Mouse (Mus musculus) G1E (cell line): ENCODE measurements around the gene 1700021F05Rik. TPM values are rescaled to one million over a fixed set of nuclear protein-coding genes. Genes with fewer than 3 reads are reported as not detected.

Source experiments
- ATAC-seq: 2 replicates; pipeline ENCODE4 v1.8.0; 2016; ENCODE audit warnings: mild to moderate bottlenecking; ENCODE audit not compliant: insufficient number of reproducible peaks, poor library complexity, low FRiP score, severe bottlenecking; ENCODE audit errors: extremely low read depth
- DNase-seq: peaks from one replicate; pipeline ENCODE4 v3.0.0; 2012; ENCODE audit warnings: low spot score
- H3K27me3 ChIP-seq: 2 replicates; pipeline ENCODE4 v1.6.1; 2012; ENCODE audit warnings: mild to moderate bottlenecking, low read length, inconsistent platforms; ENCODE audit not compliant: insufficient read depth
- H3K36me3 ChIP-seq: replicated peaks from 2 replicates; pipeline ENCODE3; 2012; ENCODE audit warnings: mild to moderate bottlenecking, inconsistent platforms
- H3K4me1 ChIP-seq: 2 replicates; pipeline ENCODE4 v1.6.1; 2012; ENCODE audit warnings: low read depth, low read length, inconsistent platforms, mixed read lengths; ENCODE audit not compliant: insufficient read depth
- H3K4me3 ChIP-seq: 2 replicates; pipeline ENCODE4 v1.5.1; 2012; ENCODE audit warnings: low read depth, mild to moderate bottlenecking, inconsistent platforms, low read length, moderate library complexity, mixed read lengths
- H3K9me3 ChIP-seq: replicated peaks from 2 replicates; pipeline ENCODE4 v1.6.1; 2012; ENCODE audit warnings: inconsistent platforms
- CTCF ChIP-seq: IDR thresholded peaks from 2 replicates; pipeline ENCODE4 v1.5.1; 2012; ENCODE audit warnings: low read depth, low read length, inconsistent platforms, mixed read lengths
- GATA1 ChIP-seq: IDR thresholded peaks from 2 replicates; pipeline ENCODE4 v1.6.1; 2012; ENCODE audit warnings: borderline replicate concordance, low read length, inconsistent platforms, mixed read lengths
- GATA2 ChIP-seq: IDR thresholded peaks from 2 replicates; pipeline ENCODE4 v1.6.1; 2012; ENCODE audit warnings: low read depth, low read length, inconsistent platforms, borderline replicate concordance
- POLR2AphosphoS5 ChIP-seq: IDR thresholded peaks from 2 replicates; pipeline ENCODE4 v1.6.1; 2012; ENCODE audit warnings: low read depth, low read length, inconsistent platforms; ENCODE audit not compliant: insufficient replicate concordance
- TAL1 ChIP-seq: conservative IDR thresholded peaks from 2 replicates; pipeline ENCODE4 v1.6.1; 2012; ENCODE audit warnings: low read depth, low read length, inconsistent platforms, mixed read lengths
- polyA plus RNA-seq: library from polyadenylated mRNA; stranded (reverse); fragments of >175 nt; gene quantifications from 2 replicates; pipeline ENCODE4 v1.2.3, GENCODE M21; 2012
- total RNA-seq, 2 experiments: library from RNA; stranded (forward) in 1 of 2; stranded (reverse) in 1 of 2; fragments of 200-1000 nt in 1 of 2; fragments of >200 nt in 1 of 2; fragmentation: Nextera tagmentation in 1 of 2; gene quantifications; 2 replicates each; pipeline ENCODE4 v1.2.3; 2014 to 2017

The 1700021F05Rik gene
- total and polyA plus RNA-seq, 3 experiments: 8.6 to 31.1 (median 24.2) TPM

- H3K4me1 ChIP-seq: no peaks in the 10 kb centered on the region
- peaks cover 18% of the 10 kb centered on the region for H3K36me3 ChIP-seq
- ATAC-seq: no peak
- no peak for TF ChIP-seq POLR2AphosphoS5
- no peak for TF ChIP-seq CTCF
- no peak for TF ChIP-seq GATA2
- TF ChIP-seq GATA1: no peak
- no peak for TF ChIP-seq TAL1
- no peaks in the 10 kb centered on the region for H3K27me3 ChIP-seq
- no peak overlapping the region for H3K4me3 ChIP-seq
- no peak for DNase-seq
- no peaks in the 10 kb centered on the region for H3K9me3 ChIP-seq
Measured at GRCm38 (mm10) chr10:43519977-43520376, 20.8 kb downstream of the 1700021F05Rik start.

GRCm38 (mm10) chr10:43518368-43518767, 22.4 kb downstream of the 1700021F05Rik start:
- no peaks in the 10 kb centered on the region for H3K4me1 ChIP-seq
- H3K4me3 ChIP-seq: no peak overlapping the region
- no peak for ATAC-seq
- DNase-seq: no peak
- H3K36me3 ChIP-seq: peaks cover 23% of the 10 kb centered on the region
- TF ChIP-seq GATA1 (no peak), CTCF (no peak), TAL1 (no peak), GATA2 (no peak), POLR2AphosphoS5 (no peak)
- no peaks in the 10 kb centered on the region for H3K27me3 ChIP-seq
- no peaks in the 10 kb centered on the region for H3K9me3 ChIP-seq

- no peak for ATAC-seq
- Histone ChIP-seq H3K4me3 (no peak overlapping the region), H3K36me3 (peaks cover 28% of the 10 kb centered on the region), H3K27me3 (no peaks in the 10 kb centered on the region), H3K4me1 (no peaks in the 10 kb centered on the region), H3K9me3 (no peaks in the 10 kb centered on the region)
- no peak for TF ChIP-seq GATA1
- TF ChIP-seq CTCF: no peak
- no peak for TF ChIP-seq GATA2
- TF ChIP-seq POLR2AphosphoS5: no peak
- DNase-seq: no peak
Measured at GRCm38 (mm10) chr10:43517836-43518235, 23.0 kb downstream of the 1700021F05Rik start.

- Histone ChIP-seq H3K4me1 (no peaks in the 10 kb centered on the region), H3K9me3 (no peaks in the 10 kb centered on the region), H3K36me3 (peaks cover 33% of the 10 kb centered on the region), H3K4me3 (no peak overlapping the region), H3K27me3 (no peaks in the 10 kb centered on the region)
- ATAC-seq (no peak), DNase-seq (no peak)
- no peak for TF ChIP-seq TAL1
Measured at GRCm38 (mm10) chr10:43516992-43517660, 23.7 kb downstream of the 1700021F05Rik start.

- no peaks in the 10 kb centered on the region for H3K27me3 ChIP-seq
- no peak overlapping the region for H3K4me3 ChIP-seq
- H3K36me3 ChIP-seq: peaks cover 66% of the 10 kb centered on the region
- no peaks in the 10 kb centered on the region for H3K4me1 ChIP-seq
- TF ChIP-seq GATA1 (no peak), TAL1 (no peak), CTCF (no peak), GATA2 (no peak), POLR2AphosphoS5 (no peak)
- H3K9me3 ChIP-seq: no peaks in the 10 kb centered on the region
- DNase-seq (no peak), ATAC-seq (no peak)
Measured at GRCm38 (mm10) chr10:43512976-43513375, 27.8 kb downstream of the 1700021F05Rik start.

- no peak for DNase-seq
- ATAC-seq: no peak
- Histone ChIP-seq H3K27me3 (no peaks in the 10 kb centered on the region), H3K36me3 (peaks cover 78% of the 10 kb centered on the region), H3K4me1 (no peaks in the 10 kb centered on the region), H3K4me3 (no peak overlapping the region), H3K9me3 (no peaks in the 10 kb centered on the region)
- TF ChIP-seq CTCF: no peak
- TF ChIP-seq TAL1: no peak
- TF ChIP-seq POLR2AphosphoS5: no peak
- TF ChIP-seq GATA2: no peak
Measured at GRCm38 (mm10) chr10:43509228-43509627, 31.6 kb downstream of the 1700021F05Rik start.

GRCm38 (mm10) chr10:43507051-43507450, 33.7 kb downstream of the 1700021F05Rik start:
- no peak for TF ChIP-seq TAL1
- TF ChIP-seq CTCF: no peak
- no peak for TF ChIP-seq GATA2
- TF ChIP-seq GATA1: no peak
- no peak for TF ChIP-seq POLR2AphosphoS5

More at GRCm38 (mm10) chr10:43507051-43507450, 33.7 kb downstream of the 1700021F05Rik start:
- Histone ChIP-seq H3K9me3 (no peaks in the 10 kb centered on the region), H3K4me1 (no peaks in the 10 kb centered on the region), H3K27me3 (no peaks in the 10 kb centered on the region), H3K4me3 (no peak overlapping the region), H3K36me3 (peaks cover 74% of the 10 kb centered on the region)
- ATAC-seq (no peak), DNase-seq (no peak)
